Mouse (Mus musculus) heart, embryonic 12.5 days (tissue): ENCODE results near the gene Hectd4. TPM values are rescaled to one million over a fixed set of nuclear protein-coding genes. Genes with fewer than 3 reads are reported as not detected.
A peak's percentile ranks its signal among the peaks of the same experiment; 100 is the strongest.
"Not testable (repeated sequence)": the region's sequence is repeated elsewhere in the genome, so short reads cannot be mapped to it uniquely, and the experiment has no call there.

Source experiments
- ATAC-seq: fragments of 200-750 bp; cut with Nextera tagmentation; 2 replicates; pipeline ENCODE4 v1.8.0; 2017; ENCODE audit warnings: moderate TSS enrichment, moderate library complexity; ENCODE audit not compliant: insufficient number of reproducible peaks, low FRiP score
- H3K27ac ChIP-seq: fragments of 300-500 bp; sonication (generic); 2 replicates; pipeline ENCODE4 v1.5.1; 2016; ENCODE audit warnings: mild to moderate bottlenecking, moderate library complexity; ENCODE audit not compliant: poor library complexity, severe bottlenecking
- H3K27me3 ChIP-seq: fragments of 300-500 bp; sonication (generic); replicated peaks from 2 replicates; pipeline ENCODE4 v1.6.1; 2016; ENCODE audit warnings: mild to moderate bottlenecking, moderate library complexity
- H3K36me3 ChIP-seq: fragments of 300-500 bp; sonication (generic); 2 replicates; pipeline ENCODE4 v1.6.1; 2016; ENCODE audit warnings: mild to moderate bottlenecking, moderate library complexity
- H3K4me1 ChIP-seq: fragments of 300-500 bp; sonication (generic); replicated peaks from 2 replicates; pipeline ENCODE4 v1.6.1; 2016; ENCODE audit warnings: mild to moderate bottlenecking
- H3K4me2 ChIP-seq: fragments of 300-500 bp; sonication (generic); 2 replicates; pipeline ENCODE4 v1.6.1; 2016; ENCODE audit warnings: mild to moderate bottlenecking, moderate library complexity
- H3K4me3 ChIP-seq: fragments of 300-500 bp; sonication (generic); 2 replicates; pipeline ENCODE4 v1.5.1; 2016; ENCODE audit warnings: mild to moderate bottlenecking
- H3K9ac ChIP-seq: fragments of 300-500 bp; sonication (generic); 2 replicates; pipeline ENCODE4 v1.6.1; 2016; ENCODE audit warnings: mild to moderate bottlenecking, moderate library complexity
- H3K9me3 ChIP-seq: fragments of 300-500 bp; sonication (generic); replicated peaks from 2 replicates; pipeline ENCODE4 v1.6.1; 2016; ENCODE audit warnings: mild to moderate bottlenecking, moderate library complexity
- WGBS: fragments of 180-500 bp; shearing (Covaris S2); methylation state at CpG from one replicate; pipeline ENCODE4 v1.1.7; 2016; 5-methylcytosine and 5-hydroxymethylcytosine counted together
- polyA plus RNA-seq: library from polyadenylated mRNA; unstranded; fragments of >200 nt; fragmentation: Nextera tagmentation; extraction: Ambion mirVana; gene quantifications from 2 replicates; pipeline ENCODE4 v1.2.1, GENCODE M21; 2016

Hectd4 gene
- polyA plus RNA-seq, 1 experiment from 2014 or later: 6.8 TPM

DNA sequence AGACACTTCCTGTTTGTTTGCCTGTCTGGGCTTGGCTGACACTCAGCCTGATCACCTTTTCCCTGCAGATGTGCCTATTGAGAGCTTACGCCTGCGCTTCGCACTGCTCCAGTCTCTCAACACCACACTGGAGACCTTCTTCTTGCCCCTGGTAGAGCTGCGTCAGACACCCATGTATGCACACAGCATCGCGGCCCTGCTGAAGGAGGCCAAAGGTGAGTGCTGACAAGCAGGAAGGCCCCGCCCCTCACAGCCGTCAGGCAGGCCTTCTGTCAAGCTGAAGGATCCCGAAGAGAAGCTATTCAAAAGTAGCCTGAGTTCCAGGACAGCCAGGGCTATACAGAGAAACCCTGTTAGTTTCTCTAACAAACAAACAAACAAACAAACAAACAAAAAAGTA, 139.2 kb downstream of the Hectd4 start:
- peaks cover 6% of the 10 kb centered on the region for H3K4me1 ChIP-seq
- H3K27me3 ChIP-seq: no peaks in the 10 kb centered on the region
- H3K4me3 ChIP-seq: no peak overlapping the region
- H3K9ac ChIP-seq: no peak overlapping the region
- no peaks in the 10 kb centered on the region for H3K9me3 ChIP-seq
- 42% methylated on average over 9 of the region's 9 CpGs for WGBS
- H3K27ac ChIP-seq: no peak overlapping the region
- H3K4me2 ChIP-seq: no peak overlapping the region
- ATAC-seq: no peak
- peaks cover 97% of the 10 kb centered on the region for H3K36me3 ChIP-seq

DNA sequence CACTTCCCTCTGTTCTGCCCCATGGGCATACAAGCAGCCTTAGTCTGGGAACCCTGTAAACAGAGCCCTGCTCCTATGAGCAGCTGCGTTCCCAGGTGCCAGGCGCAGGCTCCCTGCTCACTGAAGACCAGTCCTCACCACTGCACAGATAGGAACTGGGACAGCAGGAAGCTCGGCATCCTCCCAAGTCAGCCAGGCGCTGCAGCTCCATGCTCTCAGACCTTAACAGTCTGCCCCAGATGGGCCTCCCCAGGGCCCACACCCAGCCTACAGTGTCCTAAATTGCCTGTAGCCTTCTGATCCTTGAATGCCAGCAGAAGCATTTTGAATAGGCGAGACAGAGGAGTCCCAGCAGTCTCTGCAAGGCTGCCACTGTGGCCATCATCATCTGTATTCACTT, 141.7 kb downstream of the Hectd4 start:
- ATAC-seq: no peak
- no peak overlapping the region for H3K9ac ChIP-seq
- peaks cover 99% of the 10 kb centered on the region for H3K36me3 ChIP-seq
- H3K4me1 ChIP-seq: peaks cover 6% of the 10 kb centered on the region
- no peaks in the 10 kb centered on the region for H3K27me3 ChIP-seq
- no peaks in the 10 kb centered on the region for H3K9me3 ChIP-seq
- H3K4me3 ChIP-seq: no peak overlapping the region
- WGBS: 78% methylated on average over 5 of the region's 5 CpGs
- no peak overlapping the region for H3K27ac ChIP-seq
- H3K4me2 ChIP-seq: no peak overlapping the region

DNA sequence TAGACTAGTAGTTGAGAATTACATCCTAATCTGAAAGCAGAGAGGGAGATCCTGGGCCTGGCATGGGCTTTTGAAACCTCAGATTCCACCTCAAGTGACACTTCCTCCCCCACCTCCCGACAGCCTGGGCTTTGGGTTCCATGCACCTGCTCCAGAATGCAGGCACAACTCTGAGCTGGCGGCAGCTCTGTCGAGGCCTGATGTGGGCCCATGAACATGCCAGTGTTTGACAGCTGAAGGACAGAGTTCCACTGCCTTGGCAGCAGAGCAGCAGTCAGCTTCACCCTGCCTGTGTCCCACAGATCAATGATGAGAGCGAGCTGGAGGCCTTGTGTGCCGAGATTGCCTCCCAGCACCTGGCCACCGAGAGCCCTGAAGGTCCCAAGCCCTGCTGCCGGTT, 143.4 kb downstream of the Hectd4 start:
- Histone ChIP-seq H3K36me3 (peaks cover 98% of the 10 kb centered on the region), H3K27me3 (no peaks in the 10 kb centered on the region), H3K9me3 (no peaks in the 10 kb centered on the region), H3K27ac (no peak overlapping the region), H3K9ac (no peak overlapping the region), H3K4me2 (no peak overlapping the region), H3K4me3 (no peak overlapping the region), H3K4me1 (peaks cover 11% of the 10 kb centered on the region)
- ATAC-seq: no peak
- 86% methylated on average over 7 of the region's 7 CpGs for WGBS

DNA sequence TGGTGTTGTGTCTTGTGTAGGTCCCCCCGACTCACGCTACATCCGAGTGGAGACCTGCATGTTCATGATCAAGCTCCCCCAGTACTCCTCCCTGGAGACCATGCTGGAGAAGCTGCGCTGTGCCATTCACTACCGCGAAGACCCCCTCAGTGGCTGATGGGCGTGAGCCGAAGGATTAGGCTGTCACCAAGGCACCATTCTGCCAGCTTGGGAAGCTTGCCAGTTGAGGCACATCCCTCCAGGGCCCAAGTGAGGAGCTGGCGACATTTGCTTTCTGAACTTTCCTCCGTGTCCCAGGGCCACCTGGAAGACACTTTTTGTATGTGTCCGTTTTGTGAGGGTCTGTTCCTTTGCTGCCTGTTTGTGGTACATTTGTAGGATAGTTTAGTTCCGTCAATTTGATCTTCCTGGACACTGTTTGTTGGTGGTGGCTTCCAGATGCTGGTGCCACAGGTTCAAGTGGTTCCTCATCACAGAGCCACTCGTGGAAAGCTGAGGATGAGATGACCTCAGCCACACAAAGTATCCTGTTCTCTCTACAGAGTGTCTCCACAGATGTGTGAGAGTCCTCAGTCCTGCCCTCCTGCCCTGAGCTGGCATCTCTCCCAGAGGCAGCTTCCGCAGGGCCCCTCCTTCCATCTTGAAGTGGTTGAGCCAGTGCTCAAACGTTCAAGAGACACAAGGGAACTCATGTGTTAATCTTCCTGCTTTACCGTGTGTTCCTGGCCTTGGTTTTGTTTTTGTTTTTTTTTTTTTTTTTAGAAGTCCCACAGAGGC, 146.6 kb downstream of the Hectd4 start:
- Histone ChIP-seq H3K4me2 (no peak overlapping the region), H3K27me3 (no peaks in the 10 kb centered on the region), H3K9me3 (no peaks in the 10 kb centered on the region), H3K9ac (no peak overlapping the region), H3K27ac (no peak overlapping the region), H3K4me1 (peaks cover 5% of the 10 kb centered on the region; the same call in 1 of the 2 replicates), H3K36me3 (peaks cover 91% of the 10 kb centered on the region), H3K4me3 (no peak overlapping the region)
- 82% methylated on average over 16 of the region's 16 CpGs for WGBS
- no peak for ATAC-seq

DNA sequence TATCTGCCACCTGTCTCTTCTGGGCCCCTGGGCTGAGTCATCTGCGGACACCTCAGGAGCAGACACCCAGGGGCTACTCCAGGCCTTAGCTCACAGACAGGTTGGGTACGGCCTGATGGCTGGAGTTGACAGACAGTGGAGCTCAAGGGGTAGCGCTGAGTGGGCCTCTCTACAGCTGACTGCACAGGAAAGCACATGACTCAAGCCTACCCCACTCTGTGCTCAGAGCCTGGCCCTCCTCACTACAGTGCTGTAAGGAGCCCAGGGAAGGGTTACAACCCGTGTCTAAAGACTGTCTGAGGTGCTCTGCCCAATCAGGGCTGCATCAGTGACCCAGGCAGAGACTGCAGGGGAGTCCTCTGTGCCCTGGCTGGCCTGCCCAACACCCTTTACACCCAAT, 147.2 kb downstream of the Hectd4 start:
- Histone ChIP-seq H3K4me2 (no peak overlapping the region), H3K27ac (no peak overlapping the region), H3K9me3 (no peaks in the 10 kb centered on the region), H3K9ac (no peak overlapping the region), H3K4me3 (no peak overlapping the region), H3K36me3 (peaks cover 91% of the 10 kb centered on the region), H3K4me1 (peaks cover 5% of the 10 kb centered on the region; the same call in 1 of the 2 replicates), H3K27me3 (no peaks in the 10 kb centered on the region)
- WGBS: 85% methylated on average over 4 of the region's 4 CpGs
- ATAC-seq: no peak

DNA sequence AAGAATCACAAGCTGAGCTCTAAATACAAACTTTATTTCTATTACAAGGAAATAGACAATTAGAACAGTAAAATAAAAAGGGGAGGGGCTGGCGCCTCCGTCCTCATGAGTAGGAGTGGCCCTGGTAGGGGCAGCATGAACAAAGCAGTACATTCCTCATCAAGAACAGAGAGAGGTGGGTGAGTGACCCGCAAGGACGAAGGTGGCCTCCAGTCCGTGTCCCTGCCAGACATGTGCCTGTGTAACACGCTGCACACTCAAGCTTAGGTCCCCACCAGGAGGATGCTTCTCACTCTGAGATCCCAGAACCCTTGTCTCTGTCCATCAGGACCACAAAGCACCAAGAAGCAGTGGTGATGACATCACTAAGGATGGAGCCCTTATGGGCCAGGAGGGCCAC, 151.7 kb downstream of the Hectd4 start:
- H3K9me3 ChIP-seq: no peaks in the 10 kb centered on the region
- no peak overlapping the region for H3K4me3 ChIP-seq
- WGBS: 82% methylated on average over 6 of the region's 6 CpGs
- peaks cover 89% of the 10 kb centered on the region for H3K36me3 ChIP-seq
- no peak overlapping the region for H3K27ac ChIP-seq
- H3K9ac ChIP-seq: no peak overlapping the region
- no peak for ATAC-seq
- no peak overlapping the region for H3K4me2 ChIP-seq
- H3K4me1 ChIP-seq: peaks cover 5% of the 10 kb centered on the region; the same call in 1 of the 2 replicates
- no peaks in the 10 kb centered on the region for H3K27me3 ChIP-seq

DNA sequence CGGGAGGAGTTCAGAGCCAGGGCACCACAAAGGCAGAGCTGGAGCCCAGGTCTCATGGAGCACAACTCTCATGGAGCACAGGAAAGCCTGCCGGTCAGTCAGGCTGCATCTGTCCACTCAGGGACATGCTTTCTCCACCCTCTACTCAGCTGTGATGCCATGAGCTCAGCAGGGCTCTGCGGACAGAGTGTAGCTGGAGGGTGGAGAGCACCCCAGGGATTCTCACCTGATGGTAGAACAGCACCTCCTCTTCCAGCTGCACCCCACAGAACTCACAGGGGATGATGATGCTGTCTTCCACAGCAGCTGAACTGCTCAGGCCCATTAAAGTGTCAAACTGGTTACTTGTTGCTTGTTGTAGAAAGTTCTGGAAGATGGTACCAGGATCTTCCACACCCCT, 154.8 kb downstream of the Hectd4 start:
- H3K9me3 ChIP-seq: no peaks in the 10 kb centered on the region
- H3K4me3 ChIP-seq: no peak overlapping the region
- H3K27ac ChIP-seq: no peak overlapping the region
- H3K4me2 ChIP-seq: no peak overlapping the region
- whole genome bisulfite sequencing: 93% methylated on average over 3 of the region's 3 CpGs
- no peak overlapping the region for H3K9ac ChIP-seq
- H3K4me1 ChIP-seq: no peaks in the 10 kb centered on the region
- no peak for ATAC-seq
- no peaks in the 10 kb centered on the region for H3K27me3 ChIP-seq
- H3K36me3 ChIP-seq: peaks cover 87% of the 10 kb centered on the region

DNA sequence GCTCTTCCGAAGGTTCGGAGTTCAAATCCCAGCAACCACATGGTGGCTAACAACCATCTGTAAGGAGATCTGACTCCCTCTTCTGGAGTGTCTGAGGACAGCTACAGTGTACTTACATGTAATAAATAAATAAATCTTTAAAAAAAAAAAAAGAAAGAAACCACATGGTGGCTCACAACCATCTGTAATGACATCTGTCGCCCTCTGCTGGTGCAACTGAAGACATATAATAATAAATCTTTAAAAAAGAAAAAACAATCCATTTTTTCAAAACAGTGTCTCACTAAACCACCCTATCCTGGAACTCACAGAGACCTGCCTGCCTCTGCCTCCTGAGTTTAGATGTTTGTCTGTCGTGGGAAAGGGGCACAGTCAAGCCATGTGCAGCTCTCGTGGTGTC, 157.0 kb downstream of the Hectd4 start:
- H3K36me3 ChIP-seq: peaks cover 92% of the 10 kb centered on the region
- WGBS: 72% methylated on average over 5 of the region's 5 CpGs
- not testable (repeated sequence) for H3K4me2 ChIP-seq, H3K9ac ChIP-seq, H3K27me3 ChIP-seq, H3K4me3 ChIP-seq, H3K9me3 ChIP-seq, H3K4me1 ChIP-seq, ATAC-seq, H3K27ac ChIP-seq

DNA sequence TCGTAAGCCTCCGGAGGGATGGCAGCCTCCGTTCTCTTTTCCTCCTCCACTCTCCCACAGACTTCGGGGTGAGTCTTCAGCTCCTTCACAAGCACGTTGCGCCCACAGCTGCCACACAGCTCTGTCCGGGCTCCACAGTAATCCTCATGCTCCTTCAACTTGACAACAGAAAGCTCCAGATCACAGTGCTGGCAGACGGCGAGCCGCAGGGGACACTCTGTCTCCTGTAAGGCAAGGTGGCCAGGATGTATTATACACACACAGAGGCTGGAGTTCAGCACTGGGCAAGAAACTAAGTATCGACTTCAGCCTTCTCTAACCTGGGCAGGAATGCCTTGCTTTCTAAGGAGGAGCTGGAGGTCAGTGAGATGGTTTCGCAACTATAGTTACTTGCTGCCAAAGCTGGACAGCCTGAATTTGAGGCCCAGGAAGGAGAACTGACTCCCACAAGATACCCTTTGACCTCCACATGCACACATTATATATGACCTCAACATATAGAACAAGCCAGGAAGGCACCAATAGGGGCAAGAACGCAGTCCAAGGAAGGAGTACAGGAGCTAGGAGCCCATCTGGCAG, 158.7 kb downstream of the Hectd4 start:
- WGBS: 88% methylated on average over 13 of the region's 13 CpGs

DNA sequence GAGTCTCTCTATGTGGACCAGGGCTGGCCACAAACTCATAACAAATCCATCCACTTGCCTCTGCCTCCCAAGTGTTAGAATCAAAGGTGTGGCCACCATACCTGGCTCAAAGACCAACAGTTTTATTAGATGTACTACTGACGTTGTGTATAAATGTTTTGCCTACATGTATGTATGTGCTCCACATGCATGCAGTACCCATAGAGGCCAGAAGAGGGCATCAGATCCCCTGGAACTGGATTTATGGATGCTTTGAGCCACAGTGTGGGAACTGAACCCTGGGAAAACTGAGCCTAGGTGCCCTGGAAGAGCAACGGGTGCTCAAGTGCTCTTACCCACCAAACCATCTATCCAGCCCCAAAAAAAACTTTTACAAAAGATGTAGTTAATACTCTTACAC, 160.7 kb downstream of the Hectd4 start:
- 92% methylated on average over 2 of the region's 2 CpGs for WGBS
- no peak overlapping the region for H3K27ac ChIP-seq
- no peak overlapping the region for H3K9ac ChIP-seq
- H3K9me3 ChIP-seq: peaks cover 4% of the 10 kb centered on the region
- no peak for ATAC-seq
- H3K4me1 ChIP-seq: peaks cover 9% of the 10 kb centered on the region
- peaks cover 71% of the 10 kb centered on the region for H3K36me3 ChIP-seq
- no peak overlapping the region for H3K4me3 ChIP-seq
- H3K27me3 ChIP-seq: no peaks in the 10 kb centered on the region
- no peak overlapping the region for H3K4me2 ChIP-seq

More for the DNA sequence above, 158.7 kb downstream of the Hectd4 start:
- Histone ChIP-seq H3K4me3 (no peak overlapping the region), H3K36me3 (peaks cover 88% of the 10 kb centered on the region), H3K9ac (no peak overlapping the region), H3K9me3 (peaks cover 4% of the 10 kb centered on the region), H3K4me2 (no peak overlapping the region), H3K27ac (no peak overlapping the region), H3K4me1 (peaks cover 3% of the 10 kb centered on the region; the same call in 1 of the 2 replicates), H3K27me3 (no peaks in the 10 kb centered on the region)
- no peak for ATAC-seq

DNA sequence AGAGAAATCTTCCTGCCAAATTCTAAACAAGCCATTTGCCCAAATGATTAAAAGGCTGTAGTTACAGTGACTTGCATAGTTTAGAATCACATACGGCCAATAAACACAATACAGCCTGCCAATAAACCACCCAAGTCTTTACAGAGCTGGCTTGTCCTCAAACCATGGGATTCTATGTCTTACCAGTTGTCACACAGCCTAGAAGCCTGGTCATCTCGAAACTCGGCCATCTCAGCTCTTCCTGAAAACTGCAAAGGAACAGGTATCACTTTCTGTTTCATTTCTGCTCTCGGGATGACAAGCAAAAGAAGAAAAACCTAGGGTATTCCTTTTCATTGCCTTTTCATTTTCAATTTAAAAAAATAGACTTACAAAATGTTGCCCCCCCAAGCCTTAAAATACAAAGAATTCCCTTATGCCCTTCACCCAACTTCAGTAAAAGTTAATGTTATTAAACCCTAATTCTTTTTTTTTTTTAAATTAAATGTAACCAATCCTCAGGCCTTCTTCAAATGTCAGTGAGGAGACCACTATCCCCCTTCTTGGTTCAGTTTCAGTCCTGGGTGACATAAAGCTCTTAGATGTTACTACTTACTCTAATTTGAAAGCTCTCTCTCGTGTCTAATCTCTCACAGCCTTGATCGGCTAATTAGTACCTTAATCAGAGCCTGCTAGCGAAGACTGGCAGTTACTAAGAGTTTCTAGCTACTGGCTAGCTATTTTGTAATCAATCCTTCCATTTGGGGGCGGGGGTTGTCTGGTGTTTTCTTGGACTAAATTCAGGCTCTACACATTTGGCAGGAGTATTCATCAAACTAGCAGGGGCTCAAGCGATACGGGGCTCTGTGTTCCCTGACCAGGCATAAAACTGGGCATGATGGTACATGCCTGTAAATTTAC, 164.1 kb downstream of the Hectd4 start:
- Histone ChIP-seq H3K36me3 (peaks cover 41% of the 10 kb centered on the region), H3K9ac (peak overlapping the region; percentile 90), H3K4me3 (peak overlapping the region; percentile 84), H3K9me3 (peaks cover 4% of the 10 kb centered on the region), H3K4me2 (peak overlapping the region; percentile 79), H3K27me3 (no peaks in the 10 kb centered on the region), H3K4me1 (peaks cover 24% of the 10 kb centered on the region), H3K27ac (peak overlapping the region; percentile 92)
- 55% methylated on average over 10 of the region's 10 CpGs for WGBS
- no peak for ATAC-seq
